Mouse (Mus musculus): ENCODE measurements around the gene Rnf220. TPM values are rescaled to one million over a fixed set of nuclear protein-coding genes. Genes with fewer than 3 reads are reported as not detected.

The Rnf220 gene
- polyA plus RNA-seq, 1 experiment from 2014 or later, result 46.0 TPM

DNA sequence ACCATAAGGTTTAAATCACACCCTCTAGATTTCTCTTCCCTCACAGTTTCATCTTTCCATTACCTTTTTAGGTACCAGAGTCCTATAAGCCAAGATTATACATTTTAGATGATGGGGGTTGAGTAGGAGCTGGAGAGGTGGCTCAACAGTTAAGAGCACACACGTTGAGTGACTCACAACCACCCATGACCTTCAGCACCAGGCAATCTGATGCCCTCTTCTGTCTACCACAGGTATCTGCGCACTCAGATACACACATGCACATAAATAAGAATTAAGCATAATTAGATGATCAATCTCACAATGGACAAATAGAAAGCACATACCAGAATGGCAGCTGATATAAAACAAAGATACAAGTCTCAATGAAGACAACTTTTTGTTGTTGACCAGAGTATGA, 24.5 kb upstream of the Rnf220 start:
- WGBS, result 51% methylated on average over 2 of the region's 2 CpGs
- Histone ChIP-seq H3K36me3 (no peaks in the 10 kb centered on the region), H3K4me2 (no peak overlapping the region), H3K9me3 (no peaks in the 10 kb centered on the region), H3K4me1 (no peaks in the 10 kb centered on the region), H3K9ac (no peak overlapping the region), H3K27ac (replicated peaks) (no peak overlapping the region), H3K27me3 (replicated peaks) (peaks cover 23% of the 10 kb centered on the region), H3K4me3 (no peak overlapping the region)
- ATAC-seq (ENCODE audit: extremely low read depth, insufficient number of reproducible peaks, low FRiP score, low TSS enrichment), result no peak

DNA sequence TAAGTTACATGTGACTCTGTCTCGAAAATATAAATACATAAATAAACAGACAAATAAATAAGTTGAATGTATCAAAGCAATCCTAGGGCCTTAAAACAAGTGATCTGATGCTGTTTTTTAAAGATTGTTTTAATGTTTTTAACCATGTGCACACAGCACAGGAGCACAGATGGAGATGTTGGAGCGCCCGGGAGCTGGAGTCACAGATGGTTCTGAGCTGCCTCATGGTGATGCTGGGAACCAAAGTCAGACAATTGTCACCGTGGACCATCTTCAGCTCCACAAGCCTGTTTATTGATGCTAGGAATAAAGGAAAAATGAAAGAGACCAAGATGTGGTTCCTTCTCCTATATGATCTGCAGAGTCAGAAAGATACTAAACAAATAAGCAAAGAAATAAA, 21.4 kb upstream of the Rnf220 start:
- H3K4me3 ChIP-seq, result no peak overlapping the region
- no peak overlapping the region for H3K9ac ChIP-seq
- WGBS, result 80% methylated on average over 4 of the region's 4 CpGs
- no peaks in the 10 kb centered on the region for H3K4me1 ChIP-seq
- H3K9me3 ChIP-seq, result no peaks in the 10 kb centered on the region
- peaks cover 8% of the 10 kb centered on the region; the same call in 1 of the 2 replicates for H3K27me3 ChIP-seq (replicated peaks)
- no peaks in the 10 kb centered on the region for H3K36me3 ChIP-seq
- no peak for ATAC-seq (ENCODE audit: extremely low read depth, insufficient number of reproducible peaks, low FRiP score, low TSS enrichment)
- no peak overlapping the region for H3K4me2 ChIP-seq
- no peak overlapping the region for H3K27ac ChIP-seq (replicated peaks)

DNA sequence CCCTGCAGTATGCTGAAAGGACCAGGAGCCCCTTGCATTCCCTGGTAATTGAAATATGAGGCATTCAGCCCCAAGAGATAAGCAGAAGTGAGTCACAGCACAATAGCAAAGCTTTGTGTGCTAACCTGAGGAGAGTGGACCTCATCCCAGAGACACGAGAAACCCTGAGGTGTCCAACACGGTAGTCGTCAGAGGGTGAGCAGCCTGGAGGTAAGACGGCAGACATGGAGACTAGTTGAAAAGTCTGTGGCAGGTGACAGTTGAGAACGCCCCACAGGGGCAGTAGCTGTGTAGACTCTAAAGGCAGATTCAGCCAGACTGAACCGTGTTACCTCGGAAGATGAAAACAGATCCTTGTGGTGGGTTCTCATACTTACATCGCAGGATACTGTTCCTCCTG, 2.2 kb upstream of the Rnf220 start:
- H3K4me2 ChIP-seq, result no peak overlapping the region
- 77% methylated on average over 8 of the region's 8 CpGs for WGBS
- no peaks in the 10 kb centered on the region for H3K36me3 ChIP-seq
- no peak overlapping the region for H3K9ac ChIP-seq
- peaks cover 42% of the 10 kb centered on the region for H3K27me3 ChIP-seq (replicated peaks)
- no peak for ATAC-seq (ENCODE audit: extremely low read depth, insufficient number of reproducible peaks, low FRiP score, low TSS enrichment)
- H3K4me1 ChIP-seq, result peaks cover 19% of the 10 kb centered on the region
- H3K9me3 ChIP-seq, result peaks cover 7% of the 10 kb centered on the region
- H3K4me3 ChIP-seq, result no peak overlapping the region
- no peak overlapping the region for H3K27ac ChIP-seq (replicated peaks)

DNA sequence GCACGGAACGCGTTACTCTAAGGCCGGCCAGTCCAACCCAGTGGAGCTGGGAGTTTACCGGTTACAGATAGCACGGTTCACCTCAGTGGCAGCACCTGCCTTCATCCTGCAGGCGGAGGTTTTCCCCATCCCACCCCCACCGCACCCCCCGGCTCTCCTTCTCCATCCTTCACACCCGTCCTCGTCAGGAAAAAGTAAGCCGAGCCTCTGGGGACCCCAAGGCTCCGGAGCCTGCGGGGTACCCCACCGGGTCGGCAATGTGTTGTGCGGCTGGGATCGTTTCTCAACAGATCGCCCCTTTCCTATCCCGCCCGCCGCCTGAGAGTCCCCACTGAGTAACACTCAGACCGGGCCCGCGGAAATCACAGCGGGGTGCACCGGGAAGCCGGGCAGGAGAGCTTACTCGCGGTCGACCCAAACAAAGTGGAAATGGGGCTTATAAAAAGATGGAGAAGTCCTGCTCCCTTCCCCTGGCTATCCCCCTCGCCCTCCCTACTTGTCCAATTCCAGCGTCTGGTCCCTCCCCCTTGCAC, 917 bp downstream of the Rnf220 start:
- Histone ChIP-seq H3K4me2 (peak overlapping the region; percentile 86), H3K27me3 (replicated peaks) (peaks cover 70% of the 10 kb centered on the region), H3K4me3 (peak overlapping the region; percentile 63), H3K36me3 (no peaks in the 10 kb centered on the region), H3K4me1 (peaks cover 27% of the 10 kb centered on the region), H3K9ac (peak overlapping the region; percentile 79), H3K9me3 (no peaks in the 10 kb centered on the region), H3K27ac (replicated peaks) (no peak overlapping the region)
- WGBS, result under 1% methylated on average over 33 of the region's 33 CpGs
- ATAC-seq (ENCODE audit: extremely low read depth, insufficient number of reproducible peaks, low FRiP score, low TSS enrichment), result no peak

DNA sequence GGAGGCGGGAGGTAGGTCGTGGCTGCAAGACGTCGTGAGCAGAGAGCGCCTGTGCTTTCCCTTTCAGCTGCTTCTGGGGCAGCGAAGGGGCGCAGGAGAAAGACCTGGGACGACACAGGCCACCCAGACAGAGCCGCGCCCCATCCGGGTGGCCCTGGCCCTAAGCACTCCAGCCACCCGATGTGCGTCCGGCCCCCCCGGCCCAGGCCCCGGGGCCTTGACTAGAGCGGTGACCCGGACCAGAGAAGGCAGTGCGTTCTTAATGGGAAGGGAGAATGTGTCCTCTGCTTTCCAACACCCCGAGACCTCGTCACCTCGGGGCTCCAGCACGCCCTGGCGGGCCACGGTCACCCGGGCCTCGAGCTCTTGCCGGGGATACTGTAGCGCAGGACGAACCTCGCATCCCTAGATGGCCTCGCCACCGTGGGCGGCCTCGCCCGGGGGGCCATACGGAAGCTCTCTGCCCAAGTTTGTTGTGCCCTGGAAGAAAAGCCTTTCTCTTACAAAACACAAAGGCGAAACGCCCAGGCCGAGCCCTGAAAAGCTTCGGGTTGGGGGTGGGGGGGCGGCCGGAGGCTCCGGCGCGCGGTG, 1.8 kb downstream of the Rnf220 start:
- 1% methylated on average over 47 of the region's 47 CpGs for WGBS
- Histone ChIP-seq H3K4me3 (peak overlapping the region; percentile 63), H3K4me2 (peak overlapping the region; percentile 86), H3K9ac (peak overlapping the region; percentile 65), H3K4me1 (peaks cover 27% of the 10 kb centered on the region), H3K27me3 (replicated peaks) (peaks cover 80% of the 10 kb centered on the region), H3K9me3 (no peaks in the 10 kb centered on the region), H3K36me3 (no peaks in the 10 kb centered on the region), H3K27ac (replicated peaks) (no peak overlapping the region)
- no peak for ATAC-seq (ENCODE audit: extremely low read depth, insufficient number of reproducible peaks, low FRiP score, low TSS enrichment)

DNA sequence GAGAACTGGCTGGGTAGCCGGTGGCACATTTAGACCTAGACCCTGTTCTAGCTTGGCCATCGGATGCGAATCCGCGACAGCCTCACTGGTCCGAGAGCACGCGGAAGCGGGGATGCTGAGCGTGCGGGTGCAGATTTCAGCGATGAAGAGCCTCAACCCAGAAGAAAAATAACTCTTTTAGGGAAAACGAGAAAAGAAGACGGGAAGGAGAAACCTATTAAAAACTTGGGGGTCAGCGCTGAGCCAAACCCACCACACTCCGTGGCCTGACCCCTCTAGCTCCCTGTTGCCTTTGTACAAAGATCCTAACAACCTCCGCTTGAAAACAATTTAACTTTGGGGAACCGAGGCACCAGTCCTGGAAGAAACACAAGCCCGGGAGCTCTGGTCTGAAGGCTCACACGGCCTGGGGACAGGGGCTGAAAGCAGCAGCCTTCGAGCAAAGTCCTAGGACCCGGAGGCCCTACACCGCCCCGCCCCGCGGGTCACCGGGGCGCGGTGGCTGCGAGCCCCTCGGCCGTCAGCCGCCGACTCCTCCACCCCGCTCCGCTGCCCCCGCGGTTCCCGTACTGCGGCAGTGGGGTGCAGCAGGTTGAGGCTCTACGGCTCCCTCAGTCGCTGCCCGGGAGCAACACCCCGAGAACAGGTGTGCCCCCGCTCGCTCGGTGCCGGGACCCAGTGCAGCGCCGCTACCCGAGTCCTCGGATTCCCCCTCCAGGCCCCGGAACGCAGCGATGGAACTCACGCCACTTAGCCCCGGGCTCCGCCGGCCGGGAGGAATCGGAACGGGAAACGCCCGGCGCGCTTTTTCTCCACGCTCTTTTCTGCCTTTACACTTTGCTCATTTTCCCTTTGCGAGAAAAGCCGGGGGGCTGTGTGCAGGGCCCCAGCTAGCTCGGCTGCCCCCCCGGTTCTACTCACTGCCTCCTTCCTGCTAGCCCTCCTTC, 2.7 kb downstream of the Rnf220 start:
- Histone ChIP-seq H3K9me3 (no peaks in the 10 kb centered on the region), H3K9ac (peak overlapping the region; percentile 65), H3K27ac (replicated peaks) (no peak overlapping the region), H3K4me1 (peaks cover 27% of the 10 kb centered on the region), H3K4me3 (peak overlapping the region; percentile 63), H3K27me3 (replicated peaks) (peaks cover 86% of the 10 kb centered on the region), H3K4me2 (peak overlapping the region; percentile 86), H3K36me3 (no peaks in the 10 kb centered on the region)
- no peak for ATAC-seq (ENCODE audit: extremely low read depth, insufficient number of reproducible peaks, low FRiP score, low TSS enrichment)
- WGBS, result under 1% methylated on average over 71 of the region's 71 CpGs

DNA sequence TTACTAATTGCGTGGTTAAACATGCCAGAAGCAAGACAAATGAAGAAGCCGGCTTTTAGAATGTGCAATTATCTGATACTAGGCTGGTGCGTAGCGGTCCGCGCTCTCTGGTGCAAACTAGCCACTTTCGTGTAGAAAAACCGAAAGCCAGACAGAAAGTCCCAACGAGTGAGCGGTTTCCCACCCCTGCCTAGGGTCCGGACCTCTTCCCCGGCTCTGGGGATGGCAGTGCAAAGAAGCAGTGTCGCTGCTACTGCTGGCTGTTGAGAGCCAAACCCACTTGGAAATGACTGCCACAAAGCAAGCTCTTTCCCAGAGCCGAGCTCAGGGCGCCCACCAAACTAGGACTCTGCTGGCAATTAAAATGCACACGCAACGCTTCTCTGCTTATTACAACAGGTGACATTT, 3.7 kb downstream of the Rnf220 start:
- peaks cover 87% of the 10 kb centered on the region for H3K27me3 ChIP-seq (replicated peaks)
- peaks cover 27% of the 10 kb centered on the region for H3K4me1 ChIP-seq
- peak overlapping the region; percentile 36 for H3K4me3 ChIP-seq
- peak overlapping the region; percentile 86 for H3K4me2 ChIP-seq
- H3K9me3 ChIP-seq, result no peaks in the 10 kb centered on the region
- WGBS, result 4% methylated on average over 17 of the region's 17 CpGs
- no peak overlapping the region for H3K9ac ChIP-seq
- no peak for ATAC-seq (ENCODE audit: extremely low read depth, insufficient number of reproducible peaks, low FRiP score, low TSS enrichment)
- H3K27ac ChIP-seq (replicated peaks), result no peak overlapping the region
- H3K36me3 ChIP-seq, result no peaks in the 10 kb centered on the region

DNA sequence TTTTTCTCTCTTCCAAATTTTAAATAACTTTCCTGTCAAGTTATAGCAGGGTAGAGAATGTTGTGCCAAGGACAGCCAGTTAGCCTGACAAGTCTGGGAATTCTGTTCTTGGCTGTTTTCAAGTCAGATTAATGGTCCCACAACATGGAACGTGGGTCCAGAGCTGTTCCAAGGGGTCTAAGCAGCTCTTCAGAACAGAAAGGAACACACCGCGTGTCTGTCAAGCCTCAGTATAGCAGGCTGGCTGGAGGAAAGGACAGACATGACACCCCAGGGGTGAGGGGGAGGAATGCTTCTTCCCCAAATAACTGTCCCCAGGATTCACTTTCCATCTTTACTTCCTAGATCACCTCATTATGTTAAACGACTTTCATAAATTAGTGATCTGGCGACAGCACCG, 5.0 kb downstream of the Rnf220 start:
- no peak overlapping the region for H3K9ac ChIP-seq
- WGBS, result 70% methylated on average over 6 of the region's 6 CpGs
- peaks cover 92% of the 10 kb centered on the region for H3K27me3 ChIP-seq (replicated peaks)
- H3K27ac ChIP-seq (replicated peaks), result no peak overlapping the region
- no peaks in the 10 kb centered on the region for H3K36me3 ChIP-seq
- no peaks in the 10 kb centered on the region for H3K9me3 ChIP-seq
- peaks cover 27% of the 10 kb centered on the region for H3K4me1 ChIP-seq
- H3K4me2 ChIP-seq, result no peak overlapping the region
- no peak overlapping the region for H3K4me3 ChIP-seq
- ATAC-seq (ENCODE audit: extremely low read depth, insufficient number of reproducible peaks, low FRiP score, low TSS enrichment), result no peak

DNA sequence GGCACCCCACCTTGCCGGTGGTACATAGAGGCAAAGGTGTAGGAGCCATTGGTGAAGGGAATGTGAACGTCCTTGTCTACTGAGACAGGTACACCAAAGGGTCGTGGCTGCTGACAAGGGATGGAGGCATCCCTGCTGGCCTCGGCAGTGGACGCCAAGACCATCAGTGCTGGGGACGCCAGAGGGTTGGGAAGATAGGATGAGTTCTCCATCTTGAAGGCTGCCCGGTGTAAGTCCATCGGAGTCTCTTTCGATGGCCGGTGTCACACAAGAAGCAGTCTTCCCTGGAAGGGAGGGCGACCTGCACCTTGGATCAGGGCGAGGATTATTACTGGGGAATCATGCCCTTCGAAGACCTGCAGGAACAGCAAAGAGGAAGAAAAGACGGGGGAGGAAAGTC, 6.9 kb downstream of the Rnf220 start:
- Histone ChIP-seq H3K4me3 (no peak overlapping the region), H3K4me2 (no peak overlapping the region), H3K27me3 (replicated peaks) (peaks cover 94% of the 10 kb centered on the region), H3K4me1 (peaks cover 29% of the 10 kb centered on the region), H3K36me3 (no peaks in the 10 kb centered on the region), H3K27ac (replicated peaks) (no peak overlapping the region), H3K9me3 (no peaks in the 10 kb centered on the region), H3K9ac (no peak overlapping the region)
- 80% methylated on average over 14 of the region's 14 CpGs for WGBS
- ATAC-seq (ENCODE audit: extremely low read depth, insufficient number of reproducible peaks, low FRiP score, low TSS enrichment), result no peak

DNA sequence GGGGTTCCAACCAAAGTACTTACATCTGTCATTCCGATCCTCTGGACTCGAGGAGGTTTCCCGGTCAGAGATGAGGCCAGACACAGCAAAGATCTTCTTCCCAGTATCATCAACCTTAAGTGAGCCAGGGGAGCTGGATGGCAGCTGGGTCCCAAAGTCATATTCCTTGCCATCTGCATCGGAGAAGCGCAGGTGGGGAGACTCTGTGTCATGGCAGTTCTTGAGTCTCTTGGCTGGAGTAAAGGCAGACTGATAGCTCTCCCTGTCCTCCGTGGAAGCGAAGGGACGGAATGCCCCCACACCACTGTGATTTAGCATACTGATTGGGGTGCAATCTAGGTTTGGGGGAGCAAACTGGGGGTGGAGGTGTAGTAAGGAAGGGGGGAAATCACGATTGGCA, 7.3 kb downstream of the Rnf220 start:
- Histone ChIP-seq H3K4me2 (no peak overlapping the region), H3K4me1 (peaks cover 29% of the 10 kb centered on the region), H3K4me3 (no peak overlapping the region), H3K9ac (no peak overlapping the region), H3K27me3 (replicated peaks) (peaks cover 94% of the 10 kb centered on the region), H3K27ac (replicated peaks) (no peak overlapping the region), H3K36me3 (no peaks in the 10 kb centered on the region), H3K9me3 (no peaks in the 10 kb centered on the region)
- 79% methylated on average over 9 of the region's 9 CpGs for WGBS
- ATAC-seq (ENCODE audit: extremely low read depth, insufficient number of reproducible peaks, low FRiP score, low TSS enrichment), result no peak

DNA sequence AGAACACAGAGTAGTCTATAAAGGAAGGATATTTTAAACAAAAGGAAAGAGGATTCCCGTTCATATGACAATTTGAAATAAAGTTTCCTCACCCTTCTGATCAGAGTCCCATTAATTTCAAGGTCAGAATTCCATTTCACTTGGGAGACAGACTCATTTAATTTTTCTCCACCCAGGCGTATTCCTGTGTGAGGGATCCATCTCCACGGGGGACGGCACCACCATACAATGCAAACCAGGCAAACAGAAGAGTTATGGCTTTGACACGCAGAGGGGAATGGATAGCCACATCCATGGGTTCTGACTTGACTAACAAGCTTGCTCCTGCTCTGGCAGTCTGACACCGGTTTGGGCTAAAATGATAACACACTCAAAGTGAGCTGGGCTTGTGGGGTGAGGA, 9.4 kb downstream of the Rnf220 start:
- H3K9me3 ChIP-seq, result no peaks in the 10 kb centered on the region
- H3K4me2 ChIP-seq, result no peak overlapping the region
- H3K27ac ChIP-seq (replicated peaks), result no peak overlapping the region
- peaks cover 76% of the 10 kb centered on the region for H3K27me3 ChIP-seq (replicated peaks)
- no peak overlapping the region for H3K4me3 ChIP-seq
- H3K4me1 ChIP-seq, result peaks cover 19% of the 10 kb centered on the region
- no peaks in the 10 kb centered on the region for H3K36me3 ChIP-seq
- no peak overlapping the region for H3K9ac ChIP-seq
- no peak for ATAC-seq (ENCODE audit: extremely low read depth, insufficient number of reproducible peaks, low FRiP score, low TSS enrichment)
- 75% methylated on average over 6 of the region's 6 CpGs for WGBS

Data from heart, embryonic 13.5 days (tissue).